Mouse (Mus musculus) embryonic facial prominence, embryonic 12.5 days (tissue): ENCODE results near the gene Lrp10. TPM values are rescaled to one million over a fixed set of nuclear protein-coding genes. Genes with fewer than 3 reads are reported as not detected.
A peak's percentile ranks its signal among the peaks of the same experiment; 100 is the strongest.

Source experiments
- ATAC-seq: fragments of 200-750 bp; cut with Nextera tagmentation; 2 replicates; pipeline ENCODE4 v1.8.0; 2017; ENCODE audit not compliant: insufficient number of reproducible peaks, insufficient read depth, low FRiP score, low TSS enrichment
- H3K27ac ChIP-seq: fragments of 300-500 bp; sonication (generic); 2 replicates; pipeline ENCODE4 v1.5.1; 2016; ENCODE audit warnings: mild to moderate bottlenecking
- H3K27me3 ChIP-seq: fragments of 300-500 bp; sonication (generic); 2 replicates; pipeline ENCODE4 v1.6.1; 2016; ENCODE audit warnings: mild to moderate bottlenecking, moderate library complexity
- H3K36me3 ChIP-seq: fragments of 300-500 bp; sonication (generic); 2 replicates; pipeline ENCODE4 v1.6.1; 2016; ENCODE audit warnings: mild to moderate bottlenecking
- H3K4me1 ChIP-seq: fragments of 300-500 bp; sonication (generic); 2 replicates; pipeline ENCODE4 v1.6.1; 2016
- H3K4me2 ChIP-seq: fragments of 300-500 bp; sonication (generic); replicated peaks from 2 replicates; pipeline ENCODE4 v1.6.1; 2016; ENCODE audit warnings: mild to moderate bottlenecking, moderate library complexity
- H3K4me3 ChIP-seq: fragments of 300-500 bp; sonication (generic); 2 replicates; pipeline ENCODE4 v1.5.1; 2016; ENCODE audit warnings: mild to moderate bottlenecking
- H3K9ac ChIP-seq: fragments of 300-500 bp; sonication (generic); 2 replicates; pipeline ENCODE4 v1.6.1; 2016; ENCODE audit warnings: mild to moderate bottlenecking, moderate library complexity
- H3K9me3 ChIP-seq: fragments of 300-500 bp; sonication (generic); 2 replicates; pipeline ENCODE4 v1.6.1; 2016; ENCODE audit warnings: mild to moderate bottlenecking, moderate library complexity
- WGBS: fragments of 180-500 bp; shearing (Covaris S2); methylation state at CpG from one replicate; pipeline ENCODE4 v1.1.7; 2016; 5-methylcytosine and 5-hydroxymethylcytosine counted together
- polyA plus RNA-seq: library from polyadenylated mRNA; unstranded; fragments of >200 nt; fragmentation: Nextera tagmentation; extraction: Ambion mirVana; gene quantifications from 2 replicates; pipeline ENCODE4 v1.2.1, GENCODE M21; 2016

Lrp10 gene
- polyA plus RNA-seq, 1 experiment from 2014 or later: 34.6 TPM

DNA sequence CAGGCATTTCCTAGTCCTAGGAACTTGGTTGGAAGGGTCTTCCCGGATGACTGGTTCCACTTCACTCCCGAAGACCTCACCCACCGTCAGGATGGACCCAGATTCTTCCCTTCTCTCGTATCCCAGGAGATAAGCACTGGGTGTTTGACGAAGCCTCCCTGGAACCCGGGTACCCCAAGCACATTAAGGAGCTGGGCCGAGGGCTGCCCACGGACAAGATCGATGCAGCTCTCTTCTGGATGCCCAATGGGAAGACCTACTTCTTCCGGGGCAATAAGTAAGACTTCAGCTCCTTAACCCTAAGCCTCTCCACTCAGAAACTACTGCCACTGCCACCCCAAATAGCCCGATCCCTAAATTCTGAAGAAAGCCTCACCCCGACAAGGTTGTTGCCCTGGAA is 24.8 kb upstream of the Lrp10 start:
- Histone ChIP-seq H3K4me1 (peaks cover 25% of the 10 kb centered on the region), H3K4me3 (no peak overlapping the region), H3K27me3 (no peaks in the 10 kb centered on the region), H3K4me2 (no peak overlapping the region), H3K36me3 (peaks cover 71% of the 10 kb centered on the region), H3K9me3 (no peaks in the 10 kb centered on the region), H3K27ac (no peak overlapping the region), H3K9ac (no peak overlapping the region)
- no peak for ATAC-seq
- WGBS: 84% methylated on average over 12 of the region's 12 CpGs

DNA sequence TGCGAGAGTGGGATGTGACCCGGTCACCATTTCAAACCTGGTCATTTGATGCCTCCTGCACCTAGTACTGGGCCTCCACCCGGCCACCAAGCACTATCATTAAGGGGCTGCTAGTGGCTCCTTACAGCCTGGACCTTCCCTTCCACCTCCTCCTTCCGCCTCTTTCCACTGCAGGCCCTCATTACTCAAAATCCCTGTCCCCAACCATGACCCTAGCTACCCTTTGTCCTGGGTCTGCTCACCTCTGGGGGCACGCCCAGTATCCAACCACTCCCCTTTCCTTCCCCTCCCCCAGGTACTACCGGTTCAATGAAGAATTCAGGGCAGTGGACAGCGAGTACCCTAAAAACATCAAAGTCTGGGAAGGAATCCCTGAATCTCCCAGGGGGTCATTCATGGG is 24.3 kb upstream of the Lrp10 start:
- H3K9me3 ChIP-seq: no peaks in the 10 kb centered on the region
- H3K9ac ChIP-seq: no peak overlapping the region
- H3K36me3 ChIP-seq: peaks cover 71% of the 10 kb centered on the region
- H3K4me1 ChIP-seq: peaks cover 23% of the 10 kb centered on the region
- no peak overlapping the region for H3K4me3 ChIP-seq
- no peak overlapping the region for H3K27ac ChIP-seq
- ATAC-seq: no peak
- 67% methylated on average over 7 of the region's 7 CpGs for WGBS
- H3K27me3 ChIP-seq: no peaks in the 10 kb centered on the region
- H3K4me2 ChIP-seq: no peak overlapping the region

DNA sequence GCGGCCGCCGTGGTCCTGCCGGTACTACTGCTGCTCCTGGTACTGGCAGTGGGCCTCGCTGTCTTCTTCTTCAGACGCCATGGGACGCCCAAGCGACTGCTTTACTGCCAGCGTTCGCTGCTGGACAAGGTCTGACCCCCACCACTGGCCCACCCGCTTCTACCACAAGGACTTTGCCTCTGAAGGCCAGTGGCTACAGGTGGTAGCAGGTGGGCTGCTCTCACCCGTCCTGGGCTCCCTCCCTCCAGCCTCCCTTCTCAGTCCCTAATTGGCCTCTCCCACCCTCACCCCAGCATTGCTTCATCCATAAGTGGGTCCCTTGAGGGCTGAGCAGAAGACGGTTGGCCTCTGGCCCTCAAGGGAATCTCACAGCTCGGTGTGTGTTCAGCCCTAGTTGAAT is 23.4 kb upstream of the Lrp10 start:
- peaks cover 20% of the 10 kb centered on the region for H3K4me1 ChIP-seq
- H3K4me2 ChIP-seq: no peak overlapping the region
- H3K9ac ChIP-seq: no peak overlapping the region
- no peak for ATAC-seq
- H3K4me3 ChIP-seq: no peak overlapping the region
- H3K27ac ChIP-seq: no peak overlapping the region
- no peaks in the 10 kb centered on the region for H3K27me3 ChIP-seq
- H3K36me3 ChIP-seq: peaks cover 63% of the 10 kb centered on the region
- WGBS: 90% methylated on average over 14 of the region's 14 CpGs
- no peaks in the 10 kb centered on the region for H3K9me3 ChIP-seq

DNA sequence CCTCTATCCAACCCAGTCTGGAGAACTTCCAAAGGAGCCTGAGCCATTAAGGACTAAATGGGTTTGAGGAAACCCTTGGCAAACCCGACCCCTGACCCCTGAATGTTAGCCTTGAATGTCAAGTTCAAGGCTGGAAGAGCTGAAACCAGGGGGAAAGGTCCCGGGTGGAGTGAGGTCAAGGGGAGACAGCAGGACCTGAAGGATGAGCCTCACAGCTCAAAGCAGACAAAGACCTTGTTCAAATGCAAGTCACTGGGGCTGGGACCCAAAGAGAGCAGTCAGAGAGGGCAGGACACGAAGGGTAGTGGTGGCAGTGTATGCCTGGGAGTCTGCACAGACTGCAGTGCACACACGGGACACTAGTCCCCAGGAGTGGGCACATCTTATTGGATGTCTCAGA is 22.6 kb upstream of the Lrp10 start:
- Histone ChIP-seq H3K4me3 (no peak overlapping the region), H3K36me3 (peaks cover 55% of the 10 kb centered on the region), H3K4me1 (peaks cover 20% of the 10 kb centered on the region), H3K27ac (0 out of 2 replicates have a peak overlapping the region, but pooled peaks have one; percentile 41), H3K27me3 (no peaks in the 10 kb centered on the region), H3K9me3 (no peaks in the 10 kb centered on the region), H3K9ac (no peak overlapping the region), H3K4me2 (no peak overlapping the region)
- no peak for ATAC-seq
- 79% methylated on average over 4 of the region's 4 CpGs for WGBS

DNA sequence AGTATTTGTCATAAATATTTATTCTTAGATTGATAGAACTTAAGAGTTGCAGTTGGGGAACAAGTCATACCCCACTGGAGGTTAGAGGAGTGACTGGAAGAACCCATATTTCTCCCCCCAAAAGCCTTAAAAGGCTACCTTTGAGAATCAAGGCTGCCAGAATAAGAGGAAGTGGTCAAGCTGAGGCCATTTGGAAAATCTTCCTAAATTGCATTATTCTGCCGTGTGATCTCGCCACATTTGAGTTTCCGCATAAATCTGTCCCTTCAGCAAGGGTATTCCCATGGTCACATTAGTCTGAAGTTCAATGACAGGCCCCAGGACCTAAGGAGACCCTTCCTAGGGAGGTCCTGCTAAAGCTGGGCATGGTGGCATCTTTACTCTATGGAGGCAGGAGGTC is 21.4 kb upstream of the Lrp10 start:
- WGBS: 74% methylated on average over 3 of the region's 3 CpGs
- Histone ChIP-seq H3K4me3 (no peak overlapping the region), H3K4me1 (peaks cover 20% of the 10 kb centered on the region), H3K27me3 (no peaks in the 10 kb centered on the region), H3K36me3 (peaks cover 43% of the 10 kb centered on the region), H3K9ac (no peak overlapping the region), H3K9me3 (no peaks in the 10 kb centered on the region), H3K27ac (peak overlapping the region; percentile 93), H3K4me2 (0 out of 2 replicates have a peak overlapping the region, but pooled peaks have one; percentile 23)
- no peak for ATAC-seq

DNA sequence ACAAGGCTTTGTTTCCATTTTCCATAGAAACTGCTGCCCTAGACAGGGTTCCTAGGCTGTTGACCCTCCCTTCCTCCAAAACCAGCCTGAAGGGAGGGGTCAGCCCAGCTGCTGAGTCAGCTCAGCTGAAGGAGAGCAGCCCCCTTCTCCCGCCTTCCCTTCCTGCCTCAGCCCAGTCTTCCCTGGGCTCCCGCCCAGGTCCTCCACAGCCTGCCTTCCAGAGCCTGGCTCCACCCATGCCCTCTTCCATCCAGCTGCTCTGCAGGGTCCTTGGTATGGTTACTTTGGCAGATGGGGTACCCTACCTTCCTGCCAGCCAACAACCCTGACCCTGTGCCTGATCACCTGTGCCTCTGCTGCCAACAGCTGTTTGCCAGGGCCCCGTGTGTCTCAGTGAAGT is 20.7 kb upstream of the Lrp10 start:
- 0 out of 2 replicates have a peak overlapping the region, but pooled peaks have one; percentile 19 for H3K9ac ChIP-seq
- peak; percentile 80 for ATAC-seq
- 21% methylated on average over 3 of the region's 3 CpGs for WGBS
- peaks cover 37% of the 10 kb centered on the region for H3K36me3 ChIP-seq
- no peaks in the 10 kb centered on the region for H3K27me3 ChIP-seq
- H3K4me3 ChIP-seq: 0 out of 2 replicates have a peak overlapping the region, but pooled peaks have one; percentile 2
- peak overlapping the region; percentile 23; the same call in 1 of the 2 replicates for H3K4me2 ChIP-seq
- no peaks in the 10 kb centered on the region for H3K9me3 ChIP-seq
- peak overlapping the region; percentile 93 for H3K27ac ChIP-seq
- peaks cover 20% of the 10 kb centered on the region for H3K4me1 ChIP-seq

DNA sequence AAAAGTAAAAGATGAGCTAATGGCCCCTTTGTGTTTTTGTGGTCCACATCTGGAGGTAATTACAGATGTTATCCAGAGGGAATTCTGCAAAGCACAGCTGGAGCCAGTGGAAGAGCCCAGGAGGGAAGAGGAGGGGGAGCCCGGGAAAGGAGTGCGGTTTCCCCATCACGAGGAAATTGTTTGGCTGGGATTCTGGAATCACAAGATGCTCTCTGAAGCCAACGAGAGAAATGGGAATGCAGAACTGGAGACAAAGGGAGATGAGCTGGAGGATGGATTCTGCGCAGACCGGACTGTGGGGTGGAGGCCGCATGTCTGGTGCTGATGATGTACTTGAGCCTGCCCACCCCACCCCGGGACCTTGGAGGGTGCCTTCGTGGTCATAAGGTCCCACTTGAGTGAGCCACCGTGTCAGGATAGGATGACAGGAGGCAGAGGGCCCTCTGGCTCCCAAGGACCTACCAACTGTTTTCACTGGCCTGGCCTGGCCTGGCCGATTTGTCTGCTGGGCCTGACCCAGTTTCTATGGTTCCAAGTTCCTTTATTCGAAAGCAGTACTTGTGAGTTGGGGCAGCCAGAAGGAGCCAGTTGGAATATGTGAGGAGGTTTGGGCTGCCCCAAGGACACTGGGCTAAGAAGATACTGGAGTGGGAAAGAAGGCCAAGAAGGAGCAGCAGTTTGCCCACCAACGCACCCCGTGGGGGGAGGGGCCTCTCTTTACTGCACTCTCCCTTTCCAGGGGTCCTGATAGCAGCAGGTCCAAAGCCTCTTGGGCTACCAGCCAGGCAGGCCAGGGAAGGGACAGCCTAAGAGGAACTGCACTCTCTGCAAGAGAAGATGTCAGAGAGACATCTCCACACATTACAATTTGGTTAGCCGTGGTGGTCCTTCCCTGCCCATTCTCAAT is 20.0 kb upstream of the Lrp10 start:
- no peak for ATAC-seq
- Histone ChIP-seq H3K27me3 (no peaks in the 10 kb centered on the region), H3K27ac (peak overlapping the region; percentile 93), H3K9ac (no peak overlapping the region), H3K4me2 (peak overlapping the region; percentile 15; the same call in 1 of the 2 replicates), H3K4me1 (peaks cover 20% of the 10 kb centered on the region), H3K36me3 (peaks cover 30% of the 10 kb centered on the region), H3K9me3 (no peaks in the 10 kb centered on the region), H3K4me3 (no peak overlapping the region)
- 47% methylated on average over 15 of the region's 15 CpGs for WGBS

DNA sequence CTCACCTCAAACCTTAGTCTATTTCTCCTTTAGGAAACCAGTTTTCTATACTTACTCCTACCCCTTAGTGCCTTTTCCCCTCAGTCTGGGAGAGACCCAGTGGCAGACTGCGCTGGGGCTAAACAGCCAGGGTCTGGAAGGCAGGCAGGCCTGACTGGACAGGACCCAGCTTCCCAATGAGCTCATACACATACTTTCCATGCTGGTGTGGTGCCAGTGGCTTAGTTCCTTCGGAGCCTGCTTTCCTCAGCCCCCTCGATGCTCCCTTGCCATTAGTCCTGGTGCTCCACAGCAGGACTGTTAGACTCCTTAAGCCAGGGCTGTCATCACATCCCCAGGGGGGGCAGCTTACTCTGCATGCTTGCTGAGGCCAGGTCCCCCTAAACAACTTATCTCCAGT is 18.5 kb upstream of the Lrp10 start:
- H3K36me3 ChIP-seq: peaks cover 15% of the 10 kb centered on the region
- 50% methylated on average over 3 of the region's 3 CpGs for WGBS
- ATAC-seq: no peak
- H3K4me1 ChIP-seq: peaks cover 20% of the 10 kb centered on the region
- H3K9me3 ChIP-seq: no peaks in the 10 kb centered on the region
- no peak overlapping the region for H3K4me2 ChIP-seq
- no peak overlapping the region for H3K27ac ChIP-seq
- H3K9ac ChIP-seq: no peak overlapping the region
- no peak overlapping the region for H3K4me3 ChIP-seq
- H3K27me3 ChIP-seq: no peaks in the 10 kb centered on the region

DNA sequence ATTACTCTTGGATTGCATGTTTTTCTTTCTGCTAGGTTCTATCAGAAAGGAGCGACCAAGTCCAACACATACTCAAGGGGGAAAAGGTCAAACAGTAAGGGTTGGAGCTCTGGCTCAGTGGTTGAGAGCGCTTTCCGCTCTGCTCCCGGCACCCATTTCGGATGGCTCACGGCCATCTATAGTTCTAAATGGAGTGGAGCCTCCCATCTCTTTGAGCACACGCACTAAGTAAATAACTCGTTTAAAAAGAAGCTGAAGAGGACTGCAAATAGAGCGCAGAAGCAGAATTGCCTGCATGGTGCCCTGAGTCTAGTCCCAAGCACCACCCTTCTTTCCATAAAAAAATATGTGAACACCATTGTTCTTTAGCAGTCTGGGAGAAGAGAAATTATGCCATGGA is 10.4 kb upstream of the Lrp10 start:
- no peak overlapping the region for H3K9ac ChIP-seq
- H3K27ac ChIP-seq: no peak overlapping the region
- 90% methylated on average over 9 of the region's 9 CpGs for WGBS
- H3K4me2 ChIP-seq: no peak overlapping the region
- no peak for ATAC-seq
- no peaks in the 10 kb centered on the region for H3K36me3 ChIP-seq
- no peaks in the 10 kb centered on the region for H3K27me3 ChIP-seq
- H3K4me3 ChIP-seq: no peak overlapping the region
- H3K4me1 ChIP-seq: no peaks in the 10 kb centered on the region
- no peaks in the 10 kb centered on the region for H3K9me3 ChIP-seq

DNA sequence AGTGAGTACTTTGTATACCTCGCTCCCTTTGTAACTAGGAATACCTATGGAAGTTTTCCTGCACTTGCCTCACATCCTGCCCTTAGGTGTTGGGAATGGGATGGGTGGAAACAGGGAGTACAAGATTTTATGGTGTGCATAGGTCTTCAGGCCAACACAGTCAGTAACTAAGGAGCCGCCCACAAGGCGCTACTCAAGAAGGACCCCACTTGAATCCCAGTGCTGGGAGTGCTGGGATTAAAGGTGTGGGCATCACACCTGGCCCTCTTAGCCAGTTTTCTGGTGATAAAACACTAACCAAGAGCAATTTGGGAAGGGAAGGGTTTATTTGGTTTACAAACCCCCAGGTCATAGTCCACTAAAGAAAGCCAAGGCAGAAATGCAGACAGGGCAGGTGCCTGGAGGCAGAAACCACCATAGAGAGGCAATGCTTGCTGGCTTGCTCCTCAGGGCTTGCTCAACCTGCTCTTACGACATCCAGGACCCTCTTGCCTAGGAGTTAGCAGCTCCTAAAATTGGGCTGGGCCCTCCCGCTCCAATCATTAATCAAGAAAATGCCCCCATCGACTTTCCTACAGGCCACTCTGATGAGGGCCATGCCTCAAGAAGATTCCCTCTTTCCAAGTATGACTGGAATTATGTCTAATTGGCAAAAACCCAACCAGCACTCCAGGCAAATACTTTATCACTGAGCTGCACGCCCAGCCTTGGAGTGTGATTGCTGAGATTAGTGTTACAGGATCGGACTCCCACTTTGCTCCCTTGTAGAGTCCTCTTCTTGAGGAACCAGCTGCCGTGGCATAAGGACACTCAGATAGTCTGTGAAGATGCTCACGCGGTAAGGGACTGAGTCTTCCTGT is 9.0 kb upstream of the Lrp10 start:
- Histone ChIP-seq H3K27ac (no peak overlapping the region), H3K4me2 (no peak overlapping the region), H3K27me3 (no peaks in the 10 kb centered on the region), H3K4me3 (no peak overlapping the region), H3K9me3 (no peaks in the 10 kb centered on the region), H3K4me1 (no peaks in the 10 kb centered on the region), H3K36me3 (no peaks in the 10 kb centered on the region), H3K9ac (no peak overlapping the region)
- no peak for ATAC-seq
- 80% methylated on average over 11 of the region's 11 CpGs for WGBS

DNA sequence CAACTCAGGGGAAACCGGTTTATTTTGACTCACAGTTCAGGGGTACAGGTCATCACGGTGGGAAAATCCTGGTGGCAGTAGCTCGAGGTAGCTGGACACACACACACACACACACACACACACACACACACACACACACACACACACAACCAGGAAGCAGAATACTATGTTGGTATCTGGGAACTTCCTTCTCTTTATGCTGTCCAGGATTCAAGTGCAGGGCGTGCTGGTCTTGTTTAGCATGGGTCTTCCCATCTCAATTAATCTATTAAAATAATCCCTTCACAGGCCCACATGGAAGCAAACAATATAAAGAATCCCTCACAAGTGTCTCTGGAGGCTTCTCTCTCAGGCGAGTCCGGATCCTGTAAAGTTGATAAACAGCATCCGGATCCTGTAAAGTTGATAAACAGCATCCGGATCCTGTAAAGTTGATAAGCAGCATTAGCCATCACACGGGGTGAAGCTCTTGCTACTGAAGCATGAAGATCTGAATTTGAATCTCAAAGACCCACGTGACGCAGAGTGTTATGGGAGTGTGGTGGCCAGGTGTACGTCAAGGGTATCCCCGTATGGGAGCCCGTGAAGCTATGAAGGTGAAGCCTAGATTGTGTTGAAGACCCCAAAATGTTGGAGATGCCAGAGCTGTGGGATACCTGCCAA is 5.9 kb upstream of the Lrp10 start:
- Histone ChIP-seq H3K27ac (no peak overlapping the region), H3K4me1 (no peaks in the 10 kb centered on the region), H3K36me3 (no peaks in the 10 kb centered on the region), H3K4me3 (no peak overlapping the region), H3K9ac (no peak overlapping the region), H3K9me3 (no peaks in the 10 kb centered on the region), H3K27me3 (no peaks in the 10 kb centered on the region), H3K4me2 (no peak overlapping the region)
- WGBS: 85% methylated on average over 14 of the region's 14 CpGs
- no peak for ATAC-seq
